ENCODE assay signal across 8 mouse cellular contexts in the genomic region with DNA sequence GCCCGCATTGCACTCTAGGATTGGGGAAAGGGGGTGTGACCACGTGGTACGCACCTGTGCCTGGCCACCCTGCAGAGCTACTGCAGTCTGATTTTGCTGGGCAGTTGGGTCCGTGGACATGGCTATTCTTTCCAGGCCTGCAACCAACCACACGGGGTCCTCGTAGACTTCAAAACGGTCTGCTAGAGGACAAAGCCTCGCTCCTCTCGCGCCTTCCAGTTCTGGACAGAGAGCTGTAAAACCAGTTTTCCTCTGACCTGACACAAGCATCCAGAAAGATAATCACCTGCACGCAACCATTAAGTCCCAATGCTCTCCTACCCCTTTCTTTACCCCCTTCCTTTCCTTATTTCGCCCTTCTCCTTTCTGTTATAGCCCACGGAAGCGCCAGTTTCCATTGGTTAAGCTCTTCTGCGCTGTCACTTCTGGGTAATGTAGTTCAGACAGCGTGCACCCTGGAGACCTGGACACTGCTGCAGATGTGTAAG. TPM values are rescaled to one million over a fixed set of nuclear protein-coding genes. Genes with fewer than 3 reads are reported as not detected.
A peak's percentile ranks its signal among the peaks of the same experiment; 100 is the strongest.
DNase-seq lines count a peak whose midpoint lies in the region; ATAC-seq and TF ChIP-seq lines count a peak whose summit lies in the region.

A gene (minus strand): TSS at position 377 of the 488 bp plus-strand sequence.

- TF ChIP-seq POLR2A in lung, adult 2 months (IDR thresholded peaks at IDR 0.05; ENCODE audit: borderline replicate concordance, extremely low read depth, low read depth, low read length) = no peak

- H3K9ac ChIP-seq in forebrain, embryonic 16.5 days (replicated peaks; ENCODE audit: low read depth, low read length) = peak within 1 kb of the TSS; percentile 73

- peaks cover 18% of the 10 kb centered on the region for H3K36me3 ChIP-seq in G1E (replicated peaks)
- peaks cover 18% of the 10 kb centered on the region for H3K36me3 ChIP-seq in forebrain, embryonic 16.5 days (ENCODE audit: control insufficient read depth, insufficient read depth)
- H3K36me3 ChIP-seq in hindbrain, embryonic 10.5 days = peaks cover 19% of the 10 kb centered on the region

- TF ChIP-seq CTCF in G1E (IDR thresholded peaks at IDR 0.05; ENCODE audit: low read depth, low read length) = no peak
- TF ChIP-seq CTCF in lung, adult 2 months (IDR thresholded peaks at IDR 0.05; ENCODE audit: insufficient read depth, low read length) = peak; percentile 46

- H3K4me3 ChIP-seq in G1E (ENCODE audit: low read depth, low read length) = peak within 1 kb of the TSS; percentile 73
- peak within 1 kb of the TSS; percentile 64 for H3K4me3 ChIP-seq in forebrain, embryonic 16.5 days (replicated peaks; ENCODE audit: low read length)
- H3K4me3 ChIP-seq in hindbrain, embryonic 10.5 days = peak within 1 kb of the TSS; percentile 53
- peak within 1 kb of the TSS; percentile 42 for H3K4me3 ChIP-seq in lung, adult 2 months (replicated peaks; ENCODE audit: extremely low read depth, low read depth, low read length)

- H3K27me3 ChIP-seq in G1E (ENCODE audit: insufficient read depth, low read length) = no peaks in the 10 kb centered on the region
- no peaks in the 10 kb centered on the region for H3K27me3 ChIP-seq in forebrain, embryonic 16.5 days (replicated peaks; ENCODE audit: control insufficient read depth, insufficient read depth, low read length)
- no peaks in the 10 kb centered on the region for H3K27me3 ChIP-seq in hindbrain, embryonic 10.5 days (ENCODE audit: insufficient read depth, poor library complexity, severe bottlenecking)

- WGBS in forebrain, embryonic 16.5 days = 6% methylated on average over 16 of the region's 16 CpGs
- WGBS in hindbrain, embryonic 10.5 days = 8% methylated on average over 16 of the region's 16 CpGs
- 5% methylated on average over 16 of the region's 16 CpGs for WGBS in lung, adult 2 months

- H3K4me2 ChIP-seq in forebrain, embryonic 16.5 days (ENCODE audit: low read length) = peak within 1 kb of the TSS; percentile 71

- H3K27ac ChIP-seq in forebrain, embryonic 16.5 days (ENCODE audit: low read length) = peak within 1 kb of the TSS; percentile 75
- peak within 1 kb of the TSS; percentile 88 for H3K27ac ChIP-seq in hindbrain, embryonic 10.5 days

- DNase-seq in G1E (ENCODE audit: low spot score) = peak; percentile 12
- peak; percentile 79 for DNase-seq in hindbrain, embryonic 10.5 days (ENCODE audit: low spot score)
- peak; percentile 25 to 53 for DNase-seq in layer of hippocampus, adult 8-10 months (ENCODE audit: low spot score in 2 of 2)
- peak; percentile 48 for DNase-seq in lung, adult 2 months
- DNase-seq in thymus, postnatal 25 days = peak; percentile 34

- peak; percentile 94 for ATAC-seq in G1E (ENCODE audit: extremely low read depth, insufficient number of reproducible peaks, low FRiP score, poor library complexity, severe bottlenecking)
- ATAC-seq in cerebellum, adult (ENCODE audit: insufficient number of reproducible peaks, low FRiP score, low TSS enrichment) = peak; percentile 98
- ATAC-seq in forebrain, embryonic 16.5 days = peak; percentile 98
- ATAC-seq in neutrophil, adult 5-6 weeks (ENCODE audit: extremely low read depth, insufficient number of reproducible peaks, low FRiP score, poor library complexity, severe bottlenecking) = peak; percentile 86

- no peaks in the 10 kb centered on the region for H3K9me3 ChIP-seq in G1E (replicated peaks)
- peaks cover 2% of the 10 kb centered on the region; the same call in 1 of the 2 replicates for H3K9me3 ChIP-seq in forebrain, embryonic 16.5 days (ENCODE audit: control insufficient read depth, low read length)
- no peaks in the 10 kb centered on the region for H3K9me3 ChIP-seq in hindbrain, embryonic 10.5 days

- peaks cover 17% of the 10 kb centered on the region for H3K4me1 ChIP-seq in G1E (ENCODE audit: insufficient read depth, low read depth, low read length)
- H3K4me1 ChIP-seq in forebrain, embryonic 16.5 days (replicated peaks; ENCODE audit: control insufficient read depth, insufficient read depth, low read length) = peaks cover 14% of the 10 kb centered on the region
- H3K4me1 ChIP-seq in hindbrain, embryonic 10.5 days (replicated peaks) = peaks cover 10% of the 10 kb centered on the region
- H3K4me1 ChIP-seq in lung, adult 2 months (ENCODE audit: control insufficient read depth, insufficient read depth, low read length) = no peaks in the 10 kb centered on the region; the same call in 1 of the 2 replicates

RNA-seq across cellular contexts. Expression of the gene that starts here (rescaled TPM):
- total RNA-seq in G1E (2014; fragmentation: Nextera tagmentation) (10.0 and 15.4 TPM in 2 replicates), G1E (2017) (9.2 and 10.5 TPM in 2 replicates)
- polyA plus RNA-seq in G1E (2012) = 0.16 and 0.22 TPM in 2 replicates
- polyA plus RNA-seq in forebrain, embryonic 16.5 days (2015; fragmentation: Nextera tagmentation; extraction: Ambion mirVana) = 18.8 and 19.8 TPM in 2 replicates
- polyA plus RNA-seq in hindbrain, embryonic 10.5 days (2016; fragmentation: Nextera tagmentation; extraction: Ambion mirVana) = 4.4 and 6.1 TPM in 2 replicates
- 1 to 10 TPM; 2.3 to 3.5 (median 3.0) TPM for total RNA-seq in layer of hippocampus, adult 8-10 months (2022)
- polyA plus RNA-seq in lung, adult 2 months (2012; rRNA removed) = 0.19 and 0.37 TPM in 2 replicates
- 3.8 and 4.4 TPM in 2 replicates for total RNA-seq in neutrophil, adult 5-6 weeks (2017)

Comparison
In these comparisons a context has a peak if more than half of its experiments do, and no peak if none do; other contexts are left out.
1. Peak in every context shown above with its lines: DNase-seq, ATAC-seq, H3K4me3 ChIP-seq and H3K27ac ChIP-seq.
2. Peak in DNase-seq and H3K4me3 ChIP-seq in lung, adult 2 months; RNA of the gene not detected or under 1 TPM.
3. DNase-seq: peak in every context shown above with its lines; median percentile 79 in hindbrain, embryonic 10.5 days; 48 in lung, adult 2 months; 39 in layer of hippocampus, adult 8-10 months; 34 in thymus, postnatal 25 days; 12 in G1E.